Mouse (Mus musculus): ENCODE results near the gene Sugct.

Sugct gene

GRCm38 (mm10) chr13:17291057-17291456 lies 404.3 kb downstream of the Sugct start:
- DNase-seq (ENCODE audit: low spot score) = no peak

- no peak for DNase-seq (ENCODE audit: low spot score)
Observed at GRCm38 (mm10) chr13:17288377-17288776, 407.0 kb downstream of the Sugct start.

- DNase-seq (ENCODE audit: low spot score) = no peak
Observed at GRCm38 (mm10) chr13:17245936-17246335, 449.4 kb downstream of the Sugct start.

GRCm38 (mm10) chr13:17216524-17216923 lies 478.8 kb downstream of the Sugct start:
- no peak for DNase-seq (ENCODE audit: low spot score)

GRCm38 (mm10) chr13:17212681-17213080 lies 482.7 kb downstream of the Sugct start:
- DNase-seq (ENCODE audit: low spot score) = no peak

- DNase-seq (ENCODE audit: low spot score) = no peak
Observed at GRCm38 (mm10) chr13:17190180-17190762, 505.1 kb downstream of the Sugct start.

GRCm38 (mm10) chr13:17185253-17185652 lies 510.1 kb downstream of the Sugct start:
- DNase-seq (ENCODE audit: low spot score) = peak; percentile 63

GRCm38 (mm10) chr13:17165917-17166316 lies 529.4 kb downstream of the Sugct start:
- no peak for DNase-seq (ENCODE audit: low spot score)

- DNase-seq (ENCODE audit: low spot score) = no peak
Observed at GRCm38 (mm10) chr13:17164721-17165120, 530.6 kb downstream of the Sugct start.

- no peak for DNase-seq (ENCODE audit: low spot score)
Observed at GRCm38 (mm10) chr13:17146441-17146992, 548.8 kb downstream of the Sugct start.

GRCm38 (mm10) chr13:17116073-17116472 lies 579.3 kb downstream of the Sugct start:
- DNase-seq (ENCODE audit: low spot score) = no peak

- DNase-seq (ENCODE audit: low spot score) = no peak
Observed at GRCm38 (mm10) chr13:17102372-17102771, 593.0 kb downstream of the Sugct start.

GRCm38 (mm10) chr13:17086547-17086946 lies 608.8 kb downstream of the Sugct start:
- no peak for DNase-seq (ENCODE audit: low spot score)

- DNase-seq (ENCODE audit: low spot score) = no peak
Observed at GRCm38 (mm10) chr13:17086146-17086545, 609.2 kb downstream of the Sugct start.

- peak; percentile 8 for DNase-seq (ENCODE audit: low spot score)
Observed at GRCm38 (mm10) chr13:17084946-17085852, 610.2 kb downstream of the Sugct start.

- no peak for DNase-seq (ENCODE audit: low spot score)
Observed at GRCm38 (mm10) chr13:17081618-17082017, 613.7 kb downstream of the Sugct start.

GRCm38 (mm10) chr13:17065552-17065951 lies 629.8 kb downstream of the Sugct start:
- no peak for DNase-seq (ENCODE audit: low spot score)

GRCm38 (mm10) chr13:17056650-17057049 lies 638.7 kb downstream of the Sugct start:
- no peak for DNase-seq (ENCODE audit: low spot score)

GRCm38 (mm10) chr13:17043426-17044224 lies 651.7 kb downstream of the Sugct start:
- DNase-seq (ENCODE audit: low spot score) = no peak

- no peak for DNase-seq (ENCODE audit: low spot score)
Observed at GRCm38 (mm10) chr13:17042332-17042731, 653.0 kb downstream of the Sugct start.

- no peak for DNase-seq (ENCODE audit: low spot score)
Observed at GRCm38 (mm10) chr13:17039727-17040126, 655.6 kb downstream of the Sugct start.

- no peak for DNase-seq (ENCODE audit: low spot score)
Observed at GRCm38 (mm10) chr13:17038341-17038740, 657.0 kb downstream of the Sugct start.
